Mouse (Mus musculus): ENCODE data around the gene Abca3.
A peak's percentile ranks its signal among the peaks of the same experiment; 100 is the strongest.

Gene Abca3

DNA sequence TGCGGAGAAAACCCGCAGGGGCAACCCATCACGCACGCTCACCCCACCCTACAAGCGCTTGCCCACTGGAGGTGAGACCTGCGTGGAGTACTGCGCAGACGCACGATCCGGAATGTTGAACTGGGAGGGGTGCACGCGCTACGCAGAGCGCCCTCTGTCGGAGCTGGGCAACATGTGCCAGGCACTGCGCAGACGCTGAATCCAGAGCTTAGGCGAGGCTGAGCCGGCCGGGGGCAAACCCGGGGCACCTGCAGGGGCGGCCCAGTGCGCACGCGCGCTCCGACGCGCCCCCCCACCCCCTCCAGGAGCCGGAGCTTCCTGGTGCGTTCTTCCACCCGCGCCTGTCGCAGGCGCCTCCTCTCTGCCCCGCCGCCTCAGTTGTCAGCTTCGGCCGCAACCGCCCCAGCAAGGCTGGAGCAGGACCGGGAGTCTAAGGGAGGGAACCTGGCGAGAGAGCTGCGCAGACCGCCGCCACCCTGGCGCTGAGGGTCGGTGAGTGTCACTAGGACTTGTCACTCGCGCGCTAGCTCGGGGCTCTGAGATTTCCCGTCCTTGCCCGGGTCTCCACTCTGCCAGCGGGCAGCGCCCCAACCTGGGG, at the start of gene Abca3:
TSS of gene Abca3 (plus strand) at position 191 of the 598 bp plus-strand sequence.
- DNase-seq, result peak; percentile 98

DNA sequence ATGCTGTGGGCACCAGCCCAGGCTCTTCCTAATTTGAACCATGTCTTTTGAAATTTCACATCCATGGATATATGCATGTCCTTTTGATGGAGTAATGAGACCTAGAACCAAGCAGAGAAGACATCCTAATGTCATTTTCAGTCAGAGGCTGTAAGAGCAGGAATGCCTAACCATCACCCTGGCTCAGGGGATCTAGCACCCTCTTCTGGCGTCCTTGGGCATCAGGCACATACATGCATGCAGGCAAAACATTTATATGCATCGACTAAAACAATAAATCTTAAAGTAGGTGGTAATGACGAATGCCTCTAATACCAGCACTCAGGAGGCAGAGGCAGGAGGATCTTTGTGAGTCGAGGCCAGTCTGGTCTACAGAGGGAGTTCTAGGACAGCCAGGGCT, 44.2 kb upstream of the Abca3 start:
- DNase-seq, result peak; percentile 31 to 38

DNA sequence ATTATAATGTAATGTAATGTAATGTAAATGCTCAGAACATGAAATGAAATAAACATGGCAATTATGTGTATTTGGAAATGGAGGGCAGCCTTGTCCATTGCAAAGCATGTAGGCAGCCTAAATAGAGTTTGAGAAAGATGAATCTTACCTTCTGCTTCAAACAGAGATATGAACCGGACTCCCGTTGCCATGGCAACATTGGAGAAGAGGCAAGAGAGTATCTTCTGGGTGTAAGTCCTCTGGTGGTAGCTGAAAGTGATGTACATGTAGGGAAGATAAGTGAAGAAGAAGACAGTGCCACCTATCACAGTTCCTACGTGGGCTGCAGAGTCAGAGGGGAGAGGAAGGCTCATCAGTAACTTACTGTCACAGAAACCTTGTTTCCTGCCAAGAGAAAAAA, 30.9 kb upstream of the Abca3 start:
- DNase-seq, result no peak

DNA sequence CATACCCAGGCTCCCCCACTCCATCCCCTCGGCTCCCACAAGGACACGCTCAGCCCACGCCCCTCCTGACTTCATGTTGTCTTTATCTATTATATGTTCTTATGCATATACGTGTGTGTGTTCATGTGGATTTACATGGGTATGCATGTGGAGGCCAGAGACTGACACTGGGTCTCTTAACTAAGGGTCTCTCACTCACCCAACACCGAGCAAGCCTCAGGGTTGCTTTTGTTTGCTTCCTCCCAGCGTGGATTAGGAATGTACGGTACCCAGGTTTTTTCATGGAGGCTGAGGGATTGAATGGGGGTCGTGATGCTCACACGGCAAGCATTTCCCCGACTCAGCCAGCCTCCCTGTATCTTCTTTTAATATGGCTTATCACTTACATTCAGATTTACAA, 26.7 kb upstream of the Abca3 start:
- no peak for DNase-seq

DNA sequence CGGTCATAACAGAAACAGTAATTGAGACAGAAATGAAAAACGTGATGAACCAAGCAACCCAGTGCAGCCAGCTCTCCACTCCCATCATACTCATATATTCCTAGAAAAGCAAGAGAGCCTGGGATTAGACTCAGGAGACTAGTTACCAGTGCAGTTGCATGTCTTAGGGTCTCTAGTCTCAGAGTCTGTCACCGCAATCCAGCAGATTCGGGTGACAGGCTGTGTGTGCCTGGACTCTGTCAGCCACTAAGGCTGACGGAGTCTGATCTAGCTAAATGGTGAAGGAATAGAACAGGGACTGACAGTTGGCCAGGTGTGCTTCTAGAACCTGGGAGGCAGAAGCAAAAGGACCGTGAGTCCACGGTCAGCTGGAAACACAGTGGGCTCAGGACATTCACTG, 24.1 kb upstream of the Abca3 start:
- DNase-seq, result no peak

DNA sequence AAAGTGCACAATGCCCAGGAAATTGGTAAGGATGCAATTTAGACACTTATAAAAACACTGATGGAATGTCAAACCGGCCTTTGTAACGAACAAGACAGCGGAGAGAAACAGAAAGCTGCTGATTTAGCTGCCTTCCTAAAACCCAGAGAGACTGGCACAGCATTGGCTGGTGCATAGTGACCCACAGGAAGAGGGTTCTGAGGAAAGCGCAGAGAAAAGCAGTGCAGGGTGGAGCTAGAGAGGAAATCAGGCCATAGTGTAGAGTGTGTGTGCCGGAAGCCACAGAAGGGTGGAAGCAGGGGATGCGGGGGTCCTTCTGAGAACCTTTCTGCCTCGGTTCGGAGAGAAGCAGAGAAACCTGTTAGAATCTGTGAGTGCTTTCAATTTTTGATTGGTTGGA, 7.1 kb upstream of the Abca3 start:
- peak; percentile 15 to 43 for DNase-seq

DNA sequence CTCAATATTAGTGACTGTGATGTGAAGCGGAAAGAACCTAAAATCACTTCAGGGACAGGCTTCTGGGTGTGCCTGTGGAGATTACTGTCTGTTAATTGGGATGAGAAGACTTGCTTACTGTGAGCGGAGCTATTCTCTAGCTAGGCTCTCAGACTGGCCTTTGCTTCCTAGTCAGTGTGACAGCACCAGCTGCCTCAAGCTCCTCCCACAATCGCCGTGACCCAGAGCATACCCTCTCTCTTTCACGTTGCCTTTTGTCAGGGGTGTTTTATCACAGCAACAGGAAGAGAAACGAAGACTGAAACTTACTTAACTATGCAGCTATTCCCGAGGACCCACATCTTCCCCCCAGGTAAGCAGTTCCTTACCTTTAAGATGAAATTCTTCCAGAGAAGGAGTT, 4.9 kb upstream of the Abca3 start:
- DNase-seq, result peak; percentile 25 to 54

DNA sequence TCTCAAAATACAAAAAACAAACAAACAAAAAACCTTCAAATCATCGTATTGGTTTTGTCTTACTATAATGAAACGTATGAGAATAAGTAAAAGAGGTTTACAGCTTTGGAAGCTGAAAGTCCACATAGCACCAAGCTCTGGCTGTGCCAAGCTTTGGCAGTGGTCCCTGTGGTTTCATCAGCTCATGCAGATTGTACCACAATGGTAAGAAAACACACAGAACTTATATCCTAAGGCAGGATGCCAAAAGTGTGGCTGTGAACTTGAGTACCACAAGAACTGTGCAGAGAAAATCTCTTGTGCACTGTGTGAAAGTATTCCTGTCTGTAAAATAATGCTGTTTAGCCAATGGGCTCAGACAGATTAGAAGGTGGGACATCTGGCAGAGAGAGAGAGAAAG, 2.6 kb upstream of the Abca3 start:
- no peak for DNase-seq

DNA sequence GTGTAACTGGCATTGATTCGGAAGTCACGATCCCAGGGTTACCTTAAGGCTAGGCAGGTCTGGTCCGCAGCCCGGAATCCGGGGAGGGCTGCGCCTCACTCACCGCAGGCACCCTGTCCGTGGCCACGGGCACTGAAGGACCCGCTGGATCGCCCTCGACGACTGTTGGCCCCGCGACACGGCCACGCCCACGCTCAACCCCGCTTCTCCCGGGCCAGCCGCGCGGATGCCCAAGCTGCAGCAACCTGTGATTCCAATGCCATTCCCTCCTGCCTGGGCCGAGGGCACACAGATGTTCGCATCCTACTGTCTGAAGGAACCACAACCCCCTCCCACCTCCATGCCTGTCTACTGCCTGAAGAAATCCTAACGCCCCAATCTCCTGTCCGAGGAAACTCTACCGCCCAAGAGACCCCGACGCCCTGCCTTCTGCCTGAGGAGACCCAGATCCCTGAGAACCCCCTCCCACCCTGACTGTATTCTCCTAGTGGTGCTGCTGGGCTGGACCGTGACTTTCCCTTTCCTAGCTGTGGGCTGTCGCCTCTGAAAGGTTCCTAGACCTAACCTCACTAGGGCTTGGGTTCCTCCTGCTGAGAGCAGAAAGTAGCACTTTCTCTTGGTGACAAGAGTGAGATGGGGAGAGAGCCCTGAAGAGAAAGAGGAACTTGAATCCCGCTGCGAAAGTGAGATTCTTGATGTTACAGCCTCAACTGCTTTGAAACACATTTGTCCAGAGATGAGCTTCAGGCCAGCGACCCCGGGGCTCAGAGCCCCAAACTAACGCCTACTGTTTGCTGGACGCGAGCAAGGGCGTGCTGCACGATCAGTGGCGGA, 607 bp upstream of the Abca3 start, which contains the start of gene Abca17:
TSS of gene Abca17 (minus strand) at position 143 of the 834 bp plus-strand sequence.
- peak; percentile 8 to 31 for DNase-seq

DNA sequence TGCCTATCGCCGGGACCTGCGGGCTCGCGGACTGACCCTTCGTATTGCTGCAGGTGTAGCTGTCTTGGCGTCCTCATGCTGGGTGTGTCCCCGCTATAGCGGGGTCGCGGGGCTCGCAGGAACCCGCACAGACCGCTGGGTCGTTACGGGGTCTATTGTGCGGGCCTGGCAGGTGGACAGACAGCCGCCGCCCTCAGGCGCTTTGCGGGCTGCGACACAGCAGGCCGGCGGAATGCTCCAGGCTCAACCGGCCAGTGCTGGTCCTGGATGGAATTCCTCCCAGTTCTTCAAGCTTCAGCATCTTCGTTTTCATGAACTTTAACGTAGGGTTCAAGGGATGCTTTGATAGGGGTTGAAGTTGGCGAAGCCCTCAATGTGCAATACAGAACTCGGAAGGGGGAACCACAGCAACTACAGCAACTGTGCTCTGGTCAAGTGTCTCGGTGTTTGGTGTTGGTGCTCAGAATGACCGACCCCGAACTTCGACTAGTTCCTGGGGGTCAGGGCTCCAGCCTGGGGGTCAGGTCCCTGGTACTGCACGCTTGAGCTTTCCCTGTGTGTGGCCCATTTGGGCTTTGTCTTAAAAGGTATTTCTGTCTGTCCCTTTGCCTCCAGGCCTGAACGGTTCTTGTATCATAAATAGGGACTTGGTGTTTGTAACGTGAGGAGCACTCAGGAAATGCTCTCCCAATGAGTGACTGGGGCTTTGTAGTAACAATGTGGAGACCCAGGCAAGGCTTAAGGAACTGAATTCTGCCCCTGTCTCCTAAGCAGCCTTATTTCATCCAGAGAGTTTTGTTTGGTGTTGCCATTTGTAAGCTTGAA, 832 bp downstream of the Abca3 start:
- no peak for DNase-seq

DNA sequence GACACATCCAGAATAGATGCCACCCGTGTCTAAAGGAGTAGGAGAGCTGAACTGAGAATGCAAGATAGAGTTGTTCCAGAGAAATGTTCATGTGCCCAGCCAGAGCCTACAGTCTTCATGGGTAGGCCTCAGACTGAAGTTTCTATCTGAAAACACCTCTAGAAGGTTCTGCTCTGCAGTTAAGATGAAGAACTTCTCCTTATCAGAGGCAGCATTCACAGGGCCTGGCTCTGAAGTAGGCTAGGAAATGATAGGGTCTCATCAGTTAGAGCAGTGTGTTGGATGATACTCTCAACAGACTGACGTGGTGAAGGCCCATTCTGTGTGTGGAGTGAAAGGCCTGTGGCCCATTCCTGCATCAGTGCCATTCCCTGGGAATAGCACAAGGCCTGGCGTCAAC, 2.2 kb downstream of the Abca3 start:
- DNase-seq, result no peak

DNA sequence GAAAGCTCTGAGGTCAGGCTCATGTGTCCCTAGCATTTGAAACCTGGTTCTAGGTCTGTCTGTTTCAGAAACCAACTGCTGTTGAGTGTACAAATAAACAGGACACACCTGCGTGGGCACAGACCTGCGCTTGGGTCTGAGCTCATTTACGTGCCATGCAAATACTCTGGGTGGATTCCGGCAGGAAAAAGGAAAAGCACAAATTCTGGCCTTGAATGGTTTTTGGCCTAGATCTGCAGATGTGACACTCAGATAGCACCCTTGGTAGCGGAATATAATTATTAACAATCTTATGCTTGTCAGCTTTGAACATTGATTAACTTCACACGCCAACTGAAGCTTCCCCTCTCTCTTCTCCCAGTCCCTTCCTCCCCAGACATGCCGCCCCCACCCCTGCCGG, 3.5 kb downstream of the Abca3 start:
- no peak for DNase-seq

DNA sequence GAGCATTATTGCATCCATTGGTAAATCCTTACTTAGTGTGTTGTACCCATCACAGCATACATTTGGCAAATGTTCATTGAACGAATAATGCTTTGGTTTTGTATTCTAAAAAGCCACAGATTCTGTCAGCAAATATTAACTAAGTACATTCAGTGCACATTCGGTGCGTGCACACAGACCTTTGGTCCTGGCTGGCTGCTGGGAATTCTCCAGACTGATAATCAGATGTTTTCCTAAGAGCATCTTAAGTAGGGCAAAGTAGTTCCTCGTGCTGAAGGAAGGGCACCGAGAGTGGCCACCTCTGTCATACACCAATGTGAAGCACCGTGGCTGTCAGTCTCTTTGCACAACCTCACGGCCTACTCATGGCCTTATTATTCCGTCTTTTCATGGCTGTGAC, 7.3 kb downstream of the Abca3 start:
- no peak for DNase-seq

DNA sequence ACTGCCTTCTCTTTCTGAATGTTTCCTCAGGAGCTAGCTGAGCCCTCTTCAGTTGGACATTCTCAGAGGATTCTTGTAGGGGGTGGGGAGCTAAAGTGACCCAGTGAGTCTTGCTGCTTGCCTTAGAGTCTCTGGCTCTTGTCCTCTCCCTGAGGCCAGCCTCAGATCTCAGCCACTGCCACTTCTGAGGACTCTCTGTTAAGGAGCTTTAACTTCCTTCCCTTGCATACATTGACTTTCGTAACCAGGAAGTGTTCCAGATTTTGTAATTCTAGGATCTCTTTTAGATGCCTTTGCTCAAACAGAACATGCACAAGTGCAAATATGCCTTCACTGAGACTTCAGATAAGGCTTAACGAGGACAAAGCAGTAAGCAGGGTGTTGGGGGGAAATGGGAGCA, 8.2 kb downstream of the Abca3 start:
- DNase-seq, result no peak

DNA sequence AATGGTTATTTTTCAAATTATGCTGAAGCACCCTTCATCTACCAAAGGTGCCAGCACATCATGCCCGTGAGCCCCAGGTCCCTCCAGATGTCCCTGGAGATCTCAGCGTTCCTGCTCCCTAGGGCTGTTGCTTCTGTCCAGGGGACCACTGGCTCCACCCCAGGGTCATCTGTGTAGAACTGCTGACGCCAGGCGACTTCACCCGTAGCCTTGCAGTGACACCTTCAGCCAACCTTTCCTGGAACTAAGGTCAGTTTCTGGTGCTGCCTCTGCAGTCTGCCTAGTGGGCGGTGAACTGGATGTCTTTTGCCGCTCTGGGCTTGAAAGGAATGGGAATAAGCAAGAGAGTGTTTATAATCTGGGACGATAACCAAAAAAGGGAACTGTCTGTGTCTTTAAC, 9.1 kb downstream of the Abca3 start:
- no peak for DNase-seq

DNA sequence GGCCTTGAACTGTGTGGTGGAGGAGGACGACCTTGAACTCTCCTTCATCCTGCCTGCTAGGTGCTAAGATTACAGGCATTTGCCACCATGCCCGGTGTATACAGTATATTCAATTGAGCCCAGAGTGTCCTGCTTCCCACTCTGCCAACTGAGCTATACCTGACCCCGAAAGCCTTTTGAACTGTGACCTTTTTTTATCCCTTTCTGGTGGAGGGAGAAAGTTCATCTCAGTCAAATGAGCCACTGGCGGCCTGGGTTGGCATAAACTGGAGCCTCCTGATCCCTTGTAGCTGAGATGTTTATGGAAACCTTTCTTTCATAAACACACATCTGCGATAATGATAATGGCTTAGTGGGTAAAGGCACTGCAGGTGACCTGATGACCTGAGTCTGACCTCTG, 9.5 kb downstream of the Abca3 start:
- no peak for DNase-seq

DNA sequence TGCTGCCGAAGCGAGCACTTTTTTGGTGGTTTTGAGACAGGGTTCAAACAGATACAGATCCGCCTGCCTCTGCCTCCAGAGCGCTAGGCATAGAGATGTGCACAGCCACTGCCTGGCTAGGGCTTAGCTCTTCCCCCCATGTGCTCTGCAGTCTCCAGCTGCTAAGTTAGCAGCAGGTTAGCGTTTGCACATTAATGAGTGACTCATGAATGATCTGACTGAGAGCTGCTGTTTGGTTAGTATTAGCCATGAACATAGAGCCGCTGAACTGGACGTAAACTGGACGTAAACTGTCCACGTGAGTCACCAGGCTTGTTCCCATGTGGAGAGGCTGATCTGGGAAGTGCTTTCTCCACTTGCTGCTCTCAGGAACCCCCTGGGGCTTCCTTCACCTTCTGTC, 10.8 kb downstream of the Abca3 start:
- DNase-seq, result no peak

DNA sequence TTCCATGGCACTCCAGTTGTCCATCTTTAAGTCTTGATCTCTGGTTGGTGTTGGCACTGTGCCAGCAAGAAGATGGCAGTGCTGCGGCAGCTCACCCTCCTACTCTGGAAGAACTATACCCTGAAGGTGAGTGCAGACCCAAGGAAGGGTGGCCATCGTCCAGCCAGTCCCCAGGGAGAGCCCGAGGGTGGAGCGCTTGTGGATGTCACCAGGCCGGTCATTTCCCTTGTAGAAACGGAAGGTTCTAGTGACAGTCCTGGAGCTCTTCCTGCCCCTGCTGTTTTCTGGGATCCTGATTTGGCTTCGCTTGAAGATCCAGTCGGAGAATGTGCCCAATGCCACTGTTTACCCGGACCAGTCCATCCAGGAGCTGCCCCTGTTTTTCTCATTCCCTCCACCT, 12.7 kb downstream of the Abca3 start:
- DNase-seq, result no peak

DNA sequence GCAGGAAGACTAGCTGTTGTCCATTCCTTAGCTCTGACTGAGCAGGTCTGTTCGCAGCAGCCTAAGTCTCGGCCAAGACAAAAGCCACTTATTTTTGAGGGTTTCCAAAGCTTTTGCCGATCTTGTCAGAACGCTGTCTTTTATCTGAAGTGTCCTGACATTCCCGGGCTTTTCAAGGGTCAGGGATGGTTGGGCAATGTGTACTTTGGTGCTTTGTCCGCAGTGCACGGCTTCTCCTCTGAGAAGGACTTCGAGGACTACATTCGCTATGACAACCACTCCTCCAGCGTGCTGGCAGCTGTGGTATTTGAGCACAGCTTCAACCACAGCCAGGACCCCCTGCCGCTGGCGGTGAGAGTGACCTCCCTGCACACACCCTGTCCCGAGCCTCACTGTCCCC, 14.1 kb downstream of the Abca3 start:
- DNase-seq, result no peak

DNA sequence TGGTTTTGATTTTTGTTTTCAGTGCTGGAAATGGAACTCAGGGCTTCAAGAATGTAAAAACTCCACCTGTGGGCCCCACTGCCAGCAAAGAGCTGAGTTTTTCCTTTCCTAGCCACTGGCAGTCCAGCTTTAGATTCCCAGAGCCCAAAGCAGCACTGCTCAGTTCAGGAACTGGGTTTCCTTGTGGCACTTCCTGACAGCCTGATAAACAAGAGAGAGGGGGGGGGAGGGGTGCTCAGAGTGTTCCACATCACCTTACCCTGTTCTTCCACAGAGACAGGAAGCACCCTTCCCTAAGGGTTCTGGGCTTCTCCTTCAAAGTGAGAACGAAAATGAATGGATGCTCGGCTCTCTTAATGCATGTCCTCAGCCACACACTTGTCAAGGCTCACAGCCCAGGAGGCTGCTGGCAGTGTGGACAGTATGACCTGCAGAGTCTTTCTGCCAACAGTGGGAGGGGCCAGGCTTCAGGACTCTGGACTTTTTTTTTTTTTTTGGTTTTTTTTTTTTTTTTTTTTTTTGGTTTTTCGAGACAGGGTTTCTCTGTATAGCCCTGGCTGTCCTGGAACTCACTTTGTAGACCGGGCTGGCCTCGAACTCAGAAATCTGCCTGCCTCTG, 23.5 kb downstream of the Abca3 start:
- no peak for DNase-seq

DNA sequence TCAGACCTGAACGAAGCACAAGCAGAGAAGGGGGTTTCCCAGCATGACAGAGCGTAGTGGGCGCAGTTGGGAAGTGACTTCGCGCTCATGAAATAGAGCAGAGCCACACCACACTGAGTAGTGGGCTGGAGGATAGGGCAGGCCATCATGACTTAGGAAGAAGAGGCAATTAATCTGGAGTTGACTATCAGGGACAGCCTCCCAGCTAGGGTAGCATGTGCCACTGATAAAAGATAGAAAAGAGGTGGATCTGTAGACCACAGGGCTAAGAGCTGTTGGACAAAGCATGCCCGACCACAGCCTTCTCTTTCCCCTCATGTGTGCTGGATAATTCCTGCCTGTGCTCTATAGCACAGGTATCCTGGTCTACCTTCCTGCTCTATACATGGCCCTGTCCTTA, 24.1 kb downstream of the Abca3 start:
- no peak for DNase-seq

DNA sequence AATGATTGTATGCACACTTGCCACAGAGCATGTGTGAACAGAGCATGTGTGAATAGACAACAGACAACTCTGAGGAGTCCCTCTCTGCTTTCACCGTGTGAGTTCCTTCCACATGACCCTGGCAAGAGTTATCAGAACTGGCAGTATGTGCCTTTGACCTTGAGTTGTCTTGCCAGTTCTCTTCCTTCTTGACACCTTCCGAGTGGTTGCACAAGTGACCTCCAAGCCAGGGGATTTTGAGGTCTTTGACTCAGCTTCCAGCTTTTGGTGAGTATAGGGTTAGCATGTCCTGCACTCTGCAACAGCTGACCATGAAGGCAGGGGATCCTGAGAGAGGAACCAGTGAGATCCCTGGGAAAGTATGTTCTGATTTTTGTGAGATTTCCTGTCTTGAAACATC, 26.7 kb downstream of the Abca3 start:
- no peak for DNase-seq

DNA sequence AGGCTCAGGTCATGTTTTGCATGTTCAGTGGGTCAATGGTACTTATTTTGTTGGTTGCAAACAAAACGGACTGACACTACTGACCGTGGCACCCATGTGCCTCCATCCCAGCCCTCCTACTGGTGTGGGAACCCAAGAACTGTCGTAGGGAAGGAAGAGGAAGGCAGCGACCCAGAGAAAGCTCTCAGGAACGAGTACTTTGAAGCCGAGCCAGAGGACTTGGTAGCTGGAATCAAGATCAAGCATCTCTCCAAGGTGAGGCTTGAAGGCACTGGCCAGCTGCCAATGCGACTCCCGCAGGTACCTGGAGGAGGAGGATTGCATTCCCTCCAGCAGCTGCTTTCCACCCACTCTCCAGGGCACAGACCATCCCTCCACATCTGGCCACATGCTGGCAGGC, 32.0 kb downstream of the Abca3 start:
- no peak for DNase-seq

Measured in thymus, postnatal 36 days (tissue).